Mouse (Mus musculus) ovary, adult 18-20 months (tissue): ENCODE results near the gene Pcdh15.

Source experiments
- DNase-seq: peaks from one replicate; pipeline ENCODE4 v3.0.0; 2022; ENCODE audit warnings: low spot score, mixed read lengths

Pcdh15 gene

DNA sequence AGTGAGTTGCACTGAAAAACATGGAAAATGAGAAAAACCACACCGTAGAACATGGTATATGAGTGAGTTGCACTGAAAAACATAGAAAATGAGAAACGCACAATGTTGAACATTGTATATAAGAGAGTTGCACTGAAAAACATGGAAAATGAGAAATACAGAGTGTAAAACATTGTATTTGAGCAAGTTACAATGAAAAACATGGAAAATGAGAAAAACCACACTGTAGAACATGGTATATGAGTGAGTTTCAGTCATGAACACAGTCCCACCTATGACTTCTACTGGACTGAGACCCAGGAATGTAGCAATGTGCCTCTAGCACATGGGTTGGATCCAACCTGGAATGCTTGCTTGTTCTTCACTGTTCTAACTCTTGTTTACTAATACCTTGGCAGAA lies 279.9 kb downstream of the Pcdh15 start:
- no peak for DNase-seq

GRCm38 (mm10) chr10:73384003-73384402 lies 284.9 kb downstream of the Pcdh15 start:
- no peak for DNase-seq

- no peak for DNase-seq
Measured at GRCm38 (mm10) chr10:73400426-73400825, 301.3 kb downstream of the Pcdh15 start.

- DNase-seq = no peak
Measured at GRCm38 (mm10) chr10:73425408-73425807, 326.3 kb downstream of the Pcdh15 start.

GRCm38 (mm10) chr10:73431345-73431744 lies 332.2 kb downstream of the Pcdh15 start:
- DNase-seq = no peak

- no peak for DNase-seq
Measured at GRCm38 (mm10) chr10:73484082-73484481, 384.9 kb downstream of the Pcdh15 start.

DNA sequence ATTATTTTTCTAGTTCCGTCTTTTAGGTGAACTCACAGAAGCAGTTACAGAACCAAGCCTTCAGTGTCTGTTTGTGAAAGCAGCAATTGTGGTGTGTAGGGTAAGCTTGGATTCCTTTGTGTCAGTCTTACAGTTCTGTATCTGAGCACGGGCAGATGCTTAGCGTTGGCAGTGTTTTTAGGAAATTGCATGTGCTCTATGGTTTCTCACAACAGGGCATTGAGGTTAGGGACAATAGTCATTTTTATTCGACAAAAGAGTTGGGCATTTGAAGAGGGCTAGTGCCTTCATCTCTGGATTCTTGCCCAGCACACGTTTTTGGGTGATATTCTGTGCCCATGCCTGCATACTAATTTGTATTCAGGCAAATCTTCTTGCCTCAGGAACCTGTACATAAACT lies 392.5 kb downstream of the Pcdh15 start:
- no peak for DNase-seq

DNA sequence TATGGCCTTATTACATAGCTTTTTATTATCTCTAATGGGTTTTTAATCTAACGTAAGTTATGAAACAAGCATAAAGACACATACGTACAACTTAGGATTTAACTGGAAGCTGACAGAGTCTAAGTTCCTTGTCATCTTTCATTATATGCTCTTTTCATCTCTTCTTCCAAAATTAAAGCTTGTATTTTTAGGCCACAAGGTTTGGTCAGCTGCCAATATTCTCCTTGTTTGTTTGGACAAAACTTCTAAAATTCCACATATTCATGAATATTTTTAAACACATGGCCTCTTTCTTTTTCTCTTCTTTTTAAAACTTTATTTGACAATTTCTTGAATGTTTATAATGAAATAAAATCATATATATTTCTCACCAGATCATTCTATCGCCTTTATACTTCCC lies 415.7 kb downstream of the Pcdh15 start:
- no peak for DNase-seq

- DNase-seq = no peak
Measured at GRCm38 (mm10) chr10:73515742-73516141, 416.6 kb downstream of the Pcdh15 start.

- DNase-seq = no peak
Measured at GRCm38 (mm10) chr10:73519438-73519837, 420.3 kb downstream of the Pcdh15 start.

DNA sequence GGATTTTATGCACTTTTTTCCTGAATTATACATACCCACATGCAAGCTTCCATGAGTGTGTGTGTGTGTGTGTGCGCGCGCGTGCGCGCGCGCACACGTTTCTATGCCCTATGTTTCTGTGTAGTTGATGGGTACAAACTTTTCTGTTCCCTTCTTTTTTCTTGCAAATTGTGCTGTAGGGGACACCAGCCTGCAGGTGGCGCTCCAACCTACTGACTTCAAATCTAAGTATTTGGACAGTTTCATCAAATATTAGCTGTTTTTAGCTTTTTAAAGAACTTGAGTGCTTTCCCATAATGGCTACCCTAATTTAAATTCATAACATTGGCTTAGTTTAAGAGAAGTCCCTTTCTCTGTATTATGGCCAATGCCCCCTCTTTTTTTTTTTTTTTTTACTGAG lies 453.7 kb downstream of the Pcdh15 start:
- no peak for DNase-seq

DNA sequence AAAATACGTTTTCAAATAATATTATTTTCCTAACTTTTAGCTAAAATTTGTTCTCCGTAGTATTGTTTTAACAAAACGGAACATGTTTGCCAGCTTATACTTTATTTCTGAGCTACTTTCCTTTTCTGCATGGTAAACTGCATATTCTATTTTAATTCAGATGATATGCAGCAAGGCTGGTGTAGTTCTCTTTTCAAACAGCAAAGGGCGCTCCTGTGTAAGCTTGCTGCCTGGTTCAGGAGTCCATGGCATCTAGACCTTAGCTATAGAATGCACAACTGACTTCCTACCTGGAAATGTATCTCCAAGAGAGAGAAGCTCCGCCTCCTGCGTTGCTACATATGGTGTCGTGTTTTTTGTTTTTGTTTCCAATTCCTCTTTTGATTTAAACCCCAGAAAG lies 465.1 kb downstream of the Pcdh15 start:
- DNase-seq = no peak

GRCm38 (mm10) chr10:73574711-73575297 lies 475.7 kb downstream of the Pcdh15 start:
- no peak for DNase-seq

DNA sequence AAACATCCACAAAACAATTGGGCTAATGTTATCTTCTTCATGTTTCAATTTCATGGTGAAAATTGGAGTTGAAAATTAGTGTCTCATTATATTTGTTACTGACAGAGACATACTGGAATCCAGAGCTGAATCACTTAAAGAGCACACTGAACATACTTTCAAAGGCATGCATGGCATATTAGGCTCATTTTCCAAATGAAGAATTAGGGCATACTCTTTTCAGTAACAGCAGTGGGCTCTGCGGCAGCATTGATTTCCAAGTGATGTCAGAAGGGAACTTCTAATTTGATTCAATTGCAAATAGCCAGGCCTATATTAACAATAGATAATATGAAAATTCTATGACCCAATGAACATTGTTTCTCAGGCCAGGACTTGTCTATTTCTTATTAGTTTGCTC lies 568.4 kb downstream of the Pcdh15 start:
- DNase-seq = no peak

DNA sequence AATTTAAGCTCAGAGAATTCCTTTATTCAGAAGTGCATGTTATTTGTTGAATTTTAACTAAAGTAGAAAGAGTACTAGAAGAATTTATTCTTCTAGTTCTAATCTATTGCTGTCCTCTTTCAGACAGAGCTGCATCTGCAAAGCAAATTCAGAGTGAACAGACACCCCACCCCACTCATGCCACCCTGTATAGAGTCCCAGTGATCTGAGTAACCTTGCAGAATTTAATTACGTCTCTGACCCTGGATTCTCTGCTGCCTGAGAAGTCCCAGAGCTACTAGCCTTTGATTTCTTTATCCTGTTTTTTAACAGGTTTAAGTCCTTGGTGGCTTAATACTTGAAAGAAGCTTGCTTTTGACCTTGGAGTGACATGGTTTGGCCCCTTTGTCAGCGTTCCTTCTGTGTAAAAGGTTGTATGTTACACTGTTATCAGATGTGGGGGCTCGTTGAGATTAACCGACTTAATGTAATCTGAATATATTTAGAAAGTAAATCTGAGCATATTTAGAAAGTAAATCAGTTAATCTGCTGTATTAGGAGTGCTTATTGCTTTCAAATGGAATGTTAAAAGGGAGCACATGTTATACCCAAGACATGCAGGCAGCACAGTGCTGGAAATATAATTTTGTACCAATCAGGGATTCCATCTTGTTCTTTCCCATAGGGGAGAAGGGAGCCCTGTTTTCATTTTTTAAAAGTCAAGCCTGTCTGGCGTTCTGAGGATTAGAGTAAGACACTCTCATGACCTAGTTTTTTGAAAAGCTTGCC lies 601.6 kb downstream of the Pcdh15 start:
- no peak for DNase-seq

DNA sequence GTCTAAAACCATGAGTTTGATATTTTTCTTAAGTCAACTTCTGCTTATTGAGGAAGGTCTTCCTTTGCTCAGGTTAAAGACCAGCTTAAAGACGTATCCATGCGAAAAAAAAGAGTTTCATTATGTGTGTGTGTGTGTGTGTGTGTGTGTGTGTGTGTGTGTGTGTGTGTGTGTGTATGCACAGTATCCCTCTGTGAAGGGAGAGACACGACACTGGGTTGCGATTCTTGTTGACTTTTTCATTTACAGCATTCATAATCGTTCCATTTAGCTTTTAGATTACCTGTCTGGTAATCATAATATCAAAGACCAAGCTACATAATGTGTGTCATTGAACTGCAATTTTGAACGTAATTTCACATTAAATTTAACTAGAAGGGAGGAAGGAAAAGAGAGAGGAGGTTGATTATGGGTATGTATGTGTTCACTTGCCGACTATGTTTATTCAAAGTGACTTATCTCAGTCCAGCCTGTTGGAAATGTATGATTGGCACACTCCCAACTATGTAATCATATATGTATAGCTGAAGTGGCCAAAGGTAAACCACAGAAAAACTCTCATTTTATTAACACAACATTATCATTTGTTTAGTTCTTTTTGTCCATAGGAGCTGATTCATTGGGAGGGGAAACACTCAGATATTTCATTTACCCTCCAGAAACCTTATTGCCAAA lies 626.6 kb downstream of the Pcdh15 start:
- no peak for DNase-seq

- DNase-seq = no peak
Measured at GRCm38 (mm10) chr10:73733246-73733645, 634.1 kb downstream of the Pcdh15 start.

- no peak for DNase-seq
Measured at GRCm38 (mm10) chr10:73749021-73749420, 649.9 kb downstream of the Pcdh15 start.

- DNase-seq = no peak
Measured at GRCm38 (mm10) chr10:73753876-73754275, 654.7 kb downstream of the Pcdh15 start.

- DNase-seq = no peak
Measured at GRCm38 (mm10) chr10:73782945-73783344, 683.8 kb downstream of the Pcdh15 start.

DNA sequence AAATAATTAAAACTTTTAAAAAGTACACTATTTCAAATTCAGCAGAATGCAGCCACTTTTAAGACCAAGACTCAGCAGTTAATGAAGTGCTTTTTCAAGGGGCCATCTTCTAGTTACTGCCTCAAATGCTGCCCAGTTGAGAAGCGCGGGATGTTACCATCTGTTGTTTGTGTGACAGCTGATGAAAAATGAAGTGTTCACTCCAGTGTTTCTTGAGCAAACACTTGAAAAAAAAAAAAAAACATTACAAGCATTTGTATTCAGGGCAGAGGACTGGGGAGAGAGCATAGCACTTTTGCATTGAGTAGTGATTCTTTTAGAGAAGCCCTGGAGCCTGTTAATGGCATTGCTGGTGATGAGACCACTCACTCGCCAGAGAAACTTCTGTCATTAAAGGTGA lies 689.0 kb downstream of the Pcdh15 start:
- no peak for DNase-seq

DNA sequence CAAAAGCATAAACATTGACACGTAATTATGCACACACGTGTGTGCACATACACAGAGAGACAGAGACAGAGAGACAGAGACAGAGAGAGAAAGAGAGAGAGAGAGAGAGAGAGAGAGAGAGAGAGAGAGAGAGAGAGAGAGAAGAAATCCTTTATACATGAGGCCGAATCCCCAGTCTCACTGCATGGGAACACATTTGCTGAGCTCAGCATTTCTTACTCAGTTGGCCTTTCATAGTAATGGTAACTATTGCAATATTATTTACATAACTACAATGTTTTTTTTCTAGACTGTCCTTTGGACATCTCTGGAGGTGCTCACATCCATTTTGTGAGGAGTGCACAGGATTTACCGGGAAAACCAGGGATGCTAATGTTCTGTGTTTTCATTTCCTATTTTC lies 705.9 kb downstream of the Pcdh15 start:
- DNase-seq = no peak

DNA sequence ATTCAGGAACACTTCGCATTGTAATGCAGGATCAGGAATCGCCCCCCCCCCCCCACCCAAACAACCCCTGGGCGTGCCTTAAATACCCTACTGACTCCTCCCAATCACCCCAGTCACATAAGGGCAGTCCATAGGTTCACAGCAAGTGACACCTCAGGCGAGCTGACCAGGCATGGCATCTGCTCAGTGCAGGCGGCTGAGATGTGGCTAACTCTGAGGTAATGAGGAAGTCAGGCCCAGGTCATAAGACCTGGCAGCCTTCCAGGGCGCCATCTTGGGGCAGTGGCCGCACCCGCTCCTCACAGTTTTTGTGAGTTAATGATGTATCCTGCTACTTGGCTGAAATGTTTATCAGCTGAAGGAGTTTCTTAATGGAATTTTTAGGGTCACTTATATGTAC lies 713.2 kb downstream of the Pcdh15 start:
- no peak for DNase-seq
